Mouse (Mus musculus) stomach, postnatal 0 days (tissue): ENCODE data around the gene Iqcn.

Experiments used
- CTCF ChIP-seq: IDR thresholded peaks from 2 replicates; pipeline ENCODE4 v1.5.1; 2016; ENCODE audit warnings: antibody characterized with exemption, low read depth, mild to moderate bottlenecking, moderate library complexity
- EP300 ChIP-seq: optimal IDR thresholded peaks from 2 replicates; pipeline ENCODE3; 2016; ENCODE audit warnings: antibody characterized with exemption

- TF ChIP-seq CTCF (no peak), EP300 (no peak)
Observed at GRCm38 (mm10) chr8:70696946-70697345, 6.3 kb upstream of the Iqcn start.
